Mouse (Mus musculus) kidney, embryonic 14.5 days (tissue): Measurements from ENCODE around the gene Zdhhc1. TPM values are rescaled to one million over a fixed set of nuclear protein-coding genes. Genes with fewer than 3 reads are reported as not detected.

ENCODE experiments used
- ATAC-seq: fragments of 200-750 bp; cut with Nextera tagmentation; 2 replicates; pipeline ENCODE4 v1.8.0; 2017; ENCODE audit warnings: moderate number of reproducible peaks, mild to moderate bottlenecking, moderate TSS enrichment, moderate library complexity; ENCODE audit not compliant: low FRiP score, low TSS enrichment
- H3K27ac ChIP-seq: fragments of 300-500 bp; sonication (generic); 2 replicates; pipeline ENCODE4 v1.5.1; 2014; ENCODE audit warnings: low read depth, mild to moderate bottlenecking, low read length, moderate library complexity, mixed read lengths
- H3K27me3 ChIP-seq: fragments of 300-500 bp; sonication (generic); 2 replicates; pipeline ENCODE4 v1.6.1; 2014; ENCODE audit warnings: mild to moderate bottlenecking, low read length; ENCODE audit not compliant: control insufficient read depth, insufficient read depth
- H3K36me3 ChIP-seq: fragments of 300-500 bp; sonication (generic); 2 replicates; pipeline ENCODE4 v1.6.1; 2014; ENCODE audit warnings: low read length, mixed read lengths; ENCODE audit not compliant: control insufficient read depth, insufficient read depth
- H3K4me1 ChIP-seq: fragments of 300-500 bp; sonication (generic); 2 replicates; pipeline ENCODE4 v1.6.1; 2014; ENCODE audit warnings: low read length, mixed read lengths; ENCODE audit not compliant: control insufficient read depth, insufficient read depth
- H3K4me2 ChIP-seq: fragments of 300-500 bp; sonication (generic); replicated peaks from 2 replicates; pipeline ENCODE4 v1.6.1; 2014; ENCODE audit warnings: low read depth, mild to moderate bottlenecking, low read length
- H3K4me3 ChIP-seq: fragments of 300-500 bp; sonication (generic); 2 replicates; pipeline ENCODE4 v1.5.1; 2014; ENCODE audit warnings: mild to moderate bottlenecking, low read length
- H3K9ac ChIP-seq: fragments of 300-500 bp; sonication (generic); 2 replicates; pipeline ENCODE4 v1.6.1; 2014; ENCODE audit warnings: low read depth, mild to moderate bottlenecking, low read length, moderate library complexity
- H3K9me3 ChIP-seq: fragments of 300-500 bp; sonication (generic); 2 replicates; pipeline ENCODE4 v1.6.1; 2016; ENCODE audit warnings: low read length; ENCODE audit not compliant: control insufficient read depth
- WGBS: fragments of 180-500 bp; shearing (Covaris S2); extraction: QIAGEN DNeasy Blood & Tissue Kit; methylation state at CpG from one replicate; pipeline ENCODE4 v1.1.7; 2014; 5-methylcytosine and 5-hydroxymethylcytosine counted together
- polyA plus RNA-seq: library from polyadenylated mRNA; unstranded; fragments of >200 nt; fragmentation: Nextera tagmentation; extraction: Ambion mirVana; gene quantifications from 2 replicates; pipeline ENCODE4 v1.2.1, GENCODE M21; 2014

The Zdhhc1 gene
- polyA plus RNA-seq, 1 experiment from 2014 or later, result 37.3 TPM

DNA sequence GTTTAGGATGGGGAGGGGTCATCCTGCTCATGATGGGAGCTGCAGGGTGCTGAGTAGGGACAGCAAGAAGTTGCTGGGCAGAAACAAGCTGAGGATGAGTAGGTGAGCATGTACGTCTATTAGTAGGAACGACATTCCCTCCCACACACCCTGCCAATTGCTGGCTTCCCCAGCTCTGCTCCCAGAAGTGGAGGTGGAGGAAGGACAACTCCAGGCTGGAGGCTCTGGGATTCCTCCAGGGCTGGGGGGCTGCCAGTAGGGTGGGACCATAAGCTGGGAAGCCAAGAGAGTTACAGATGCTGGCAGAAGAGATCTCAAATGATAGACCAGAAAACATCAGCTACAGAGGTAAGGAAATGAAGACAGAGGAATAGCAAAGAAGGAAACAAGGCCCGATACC is 39.8 kb upstream of the Zdhhc1 start:
- Histone ChIP-seq H3K4me1 (peaks cover 8% of the 10 kb centered on the region), H3K36me3 (peaks cover 31% of the 10 kb centered on the region), H3K27me3 (no peaks in the 10 kb centered on the region), H3K27ac (no peak overlapping the region), H3K9ac (no peak overlapping the region), H3K4me2 (no peak overlapping the region), H3K4me3 (no peak overlapping the region), H3K9me3 (no peaks in the 10 kb centered on the region)
- WGBS, result 77% methylated on average over 3 of the region's 3 CpGs
- no peak for ATAC-seq

DNA sequence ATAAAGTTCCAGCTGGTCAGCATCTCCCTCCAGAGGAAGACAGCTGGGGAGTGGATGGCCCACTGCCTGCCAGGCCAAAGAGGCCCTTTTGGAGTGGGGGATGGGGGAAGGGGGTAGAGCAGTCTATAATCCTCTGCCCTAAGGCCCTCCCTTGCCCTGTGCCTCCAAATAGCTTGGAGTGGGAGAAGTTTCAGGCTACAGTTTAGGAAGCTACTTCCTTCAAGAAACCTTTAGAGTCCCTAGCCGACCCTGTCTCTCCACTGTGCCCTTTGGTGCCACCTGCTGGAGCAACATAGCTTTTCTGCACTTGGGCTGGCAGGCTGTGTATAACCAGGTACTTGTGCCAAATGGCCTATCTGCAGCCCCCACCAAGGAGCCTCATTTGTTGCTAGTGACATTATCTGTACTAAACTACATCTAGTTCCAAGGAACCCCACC is 37.2 kb upstream of the Zdhhc1 start:
- H3K4me2 ChIP-seq, result no peak overlapping the region
- peaks cover 27% of the 10 kb centered on the region for H3K36me3 ChIP-seq
- H3K9ac ChIP-seq, result peak overlapping the region; percentile 20
- ATAC-seq, result peak; percentile 82
- H3K4me1 ChIP-seq, result peaks cover 16% of the 10 kb centered on the region
- 0% methylated on average over 1 of the region's 1 CpGs for WGBS
- H3K27ac ChIP-seq, result peak overlapping the region; percentile 71
- no peaks in the 10 kb centered on the region for H3K9me3 ChIP-seq
- H3K4me3 ChIP-seq, result no peak overlapping the region
- no peaks in the 10 kb centered on the region for H3K27me3 ChIP-seq

DNA sequence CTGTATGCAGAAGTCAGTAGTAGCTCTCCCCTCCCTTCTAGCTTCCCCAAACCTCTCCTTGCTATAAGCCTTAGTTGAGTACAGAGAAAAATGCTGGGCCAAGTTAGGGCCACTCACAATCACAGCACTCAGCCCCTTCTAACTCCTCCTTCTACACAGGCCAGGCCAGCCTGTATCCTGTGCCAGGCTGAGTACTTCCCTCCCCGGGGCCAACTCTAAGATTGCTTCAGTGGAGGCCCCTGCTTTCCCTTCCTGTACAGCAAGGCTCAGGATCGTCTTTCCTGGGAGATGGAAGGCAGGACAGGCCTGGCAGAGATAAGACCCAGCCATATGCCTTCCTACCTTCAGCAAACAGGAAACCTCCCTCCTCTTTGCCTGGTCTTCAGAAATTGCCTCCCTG is 36.7 kb upstream of the Zdhhc1 start:
- H3K27ac ChIP-seq, result peak overlapping the region; percentile 71

DNA sequence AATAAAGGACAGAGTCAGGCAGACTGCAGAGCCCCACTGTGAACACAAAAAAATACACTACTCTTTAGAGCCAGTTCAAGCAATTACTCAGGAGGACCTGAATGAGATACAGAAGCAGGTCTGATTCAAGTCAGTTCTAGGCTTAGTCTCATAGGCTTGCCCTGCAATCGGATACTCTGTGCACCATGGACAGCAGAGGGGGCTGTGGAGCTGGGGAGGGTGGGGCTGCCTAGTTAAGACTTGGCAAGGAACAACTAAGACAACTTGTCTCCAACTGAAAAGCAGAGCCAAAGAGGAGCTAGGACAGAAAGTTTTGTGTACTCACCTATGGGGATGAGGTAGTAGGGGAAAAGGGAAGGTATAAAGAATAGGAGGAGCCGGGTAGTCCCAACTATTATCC is 35.1 kb upstream of the Zdhhc1 start:
- H3K36me3 ChIP-seq, result peaks cover 11% of the 10 kb centered on the region; the same call in 1 of the 2 replicates
- WGBS, result 71% methylated on average over 2 of the region's 2 CpGs

More for the DNA sequence above, 36.7 kb upstream of the Zdhhc1 start:
- H3K9ac ChIP-seq, result peak overlapping the region; percentile 20
- WGBS, result 9% methylated on average over 2 of the region's 2 CpGs
- peaks cover 25% of the 10 kb centered on the region for H3K36me3 ChIP-seq
- H3K4me1 ChIP-seq, result peaks cover 21% of the 10 kb centered on the region
- H3K4me3 ChIP-seq, result no peak overlapping the region
- H3K9me3 ChIP-seq, result no peaks in the 10 kb centered on the region
- H3K4me2 ChIP-seq, result no peak overlapping the region
- no peaks in the 10 kb centered on the region for H3K27me3 ChIP-seq
- ATAC-seq, result peak; percentile 58; the same call in 1 of the 2 replicates

DNA sequence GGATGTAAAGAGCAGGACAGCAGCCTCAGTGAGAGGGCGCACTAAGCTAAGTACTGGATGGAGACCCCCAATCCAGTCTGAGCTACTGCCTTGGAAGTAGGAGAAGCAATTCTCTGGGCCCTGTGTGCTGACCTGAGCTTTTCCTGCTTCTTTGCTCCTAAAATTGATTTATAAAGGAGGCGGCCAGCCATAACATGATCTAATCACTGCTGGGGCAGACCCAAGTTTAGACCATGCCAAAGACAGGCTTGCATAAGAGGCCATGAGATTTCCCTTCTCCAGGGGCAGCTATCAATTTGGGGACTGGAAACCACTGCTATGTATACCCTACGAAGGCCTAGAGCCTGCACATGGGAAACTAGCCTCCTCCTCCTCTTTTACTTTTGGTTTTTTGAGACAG is 32.6 kb upstream of the Zdhhc1 start:
- Histone ChIP-seq H3K4me2 (no peak overlapping the region), H3K9ac (no peak overlapping the region), H3K27me3 (no peaks in the 10 kb centered on the region), H3K36me3 (peaks cover 15% of the 10 kb centered on the region), H3K9me3 (no peaks in the 10 kb centered on the region), H3K4me3 (no peak overlapping the region), H3K4me1 (peaks cover 21% of the 10 kb centered on the region), H3K27ac (no peak overlapping the region)
- whole genome bisulfite sequencing, result 52% methylated on average over 3 of the region's 3 CpGs
- ATAC-seq, result no peak

More for the DNA sequence above, 35.1 kb upstream of the Zdhhc1 start:
- Histone ChIP-seq H3K4me2 (no peak overlapping the region), H3K27ac (no peak overlapping the region), H3K9ac (no peak overlapping the region), H3K4me3 (no peak overlapping the region), H3K4me1 (peaks cover 21% of the 10 kb centered on the region), H3K27me3 (no peaks in the 10 kb centered on the region), H3K9me3 (no peaks in the 10 kb centered on the region)
- ATAC-seq, result no peak

DNA sequence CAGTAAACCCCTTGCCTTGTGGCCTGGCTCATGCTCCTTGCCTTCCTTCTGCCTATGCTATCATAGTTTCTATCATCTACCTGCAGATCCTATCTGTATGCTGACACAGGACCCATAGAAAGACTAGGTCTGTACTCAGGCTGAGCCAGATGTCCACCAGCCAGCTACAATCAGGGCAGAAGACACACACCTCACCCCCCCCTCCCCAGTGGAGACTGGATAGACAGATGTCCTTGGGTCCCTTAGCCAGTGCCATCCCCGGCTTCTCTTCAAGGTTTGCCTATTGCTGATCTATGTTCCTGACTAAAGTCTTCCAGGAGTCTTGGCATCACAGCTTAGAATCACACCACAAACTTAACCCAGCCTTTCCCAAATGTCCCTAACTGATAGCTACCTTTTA is 31.5 kb upstream of the Zdhhc1 start:
- no peak for ATAC-seq
- Histone ChIP-seq H3K27me3 (no peaks in the 10 kb centered on the region), H3K9me3 (no peaks in the 10 kb centered on the region), H3K9ac (no peak overlapping the region), H3K27ac (no peak overlapping the region), H3K4me2 (no peak overlapping the region), H3K4me3 (no peak overlapping the region), H3K4me1 (peaks cover 13% of the 10 kb centered on the region), H3K36me3 (peaks cover 23% of the 10 kb centered on the region)
- WGBS, result 93% methylated on average over 1 of the region's 1 CpGs

DNA sequence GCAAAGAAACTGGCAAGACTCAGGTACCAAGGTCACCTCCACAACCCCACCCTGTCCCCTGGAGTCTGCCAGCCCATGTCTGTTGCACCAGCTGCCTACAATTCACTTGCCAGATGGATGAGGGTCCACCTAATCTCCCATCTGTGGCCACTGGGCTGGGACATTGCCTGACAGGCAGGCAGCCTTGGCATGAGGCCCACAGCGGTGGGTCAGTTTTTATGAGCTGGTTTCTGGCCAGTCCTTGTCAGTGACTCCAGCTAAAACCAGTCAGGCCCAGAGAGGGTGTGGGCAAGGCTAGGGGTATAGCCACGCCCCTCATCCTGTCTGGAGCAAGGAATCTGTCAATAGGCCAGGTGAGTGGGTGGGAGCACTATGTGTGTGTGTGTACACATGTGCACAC is 30.4 kb upstream of the Zdhhc1 start:
- 0 out of 2 replicates have a peak, but pooled peaks have one; percentile 16 for ATAC-seq
- Histone ChIP-seq H3K4me2 (no peak overlapping the region), H3K27me3 (no peaks in the 10 kb centered on the region), H3K9me3 (no peaks in the 10 kb centered on the region), H3K4me1 (peaks cover 21% of the 10 kb centered on the region), H3K4me3 (no peak overlapping the region), H3K27ac (no peak overlapping the region), H3K9ac (no peak overlapping the region), H3K36me3 (peaks cover 32% of the 10 kb centered on the region)
- WGBS, result 68% methylated on average over 2 of the region's 2 CpGs

DNA sequence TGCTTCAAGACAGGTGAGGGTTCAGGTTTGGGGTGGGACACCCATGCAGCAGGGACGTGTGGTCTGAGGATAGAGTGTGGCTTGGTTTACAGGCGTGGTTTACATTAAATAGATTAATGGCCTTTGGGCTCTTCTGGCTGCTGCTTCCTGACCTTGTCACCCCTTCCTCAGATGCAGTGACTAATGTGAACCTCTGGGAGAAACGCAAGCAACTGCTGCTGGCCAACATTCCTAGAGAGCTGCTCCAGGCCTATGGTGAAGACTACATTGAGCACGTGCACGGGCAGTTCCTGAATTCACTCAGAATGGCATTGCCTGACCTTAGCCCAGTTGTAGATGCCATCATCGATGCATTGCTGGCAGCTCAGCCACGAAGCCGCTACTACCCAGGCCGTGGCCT is 26.2 kb upstream of the Zdhhc1 start:
- H3K36me3 ChIP-seq, result peaks cover 27% of the 10 kb centered on the region

DNA sequence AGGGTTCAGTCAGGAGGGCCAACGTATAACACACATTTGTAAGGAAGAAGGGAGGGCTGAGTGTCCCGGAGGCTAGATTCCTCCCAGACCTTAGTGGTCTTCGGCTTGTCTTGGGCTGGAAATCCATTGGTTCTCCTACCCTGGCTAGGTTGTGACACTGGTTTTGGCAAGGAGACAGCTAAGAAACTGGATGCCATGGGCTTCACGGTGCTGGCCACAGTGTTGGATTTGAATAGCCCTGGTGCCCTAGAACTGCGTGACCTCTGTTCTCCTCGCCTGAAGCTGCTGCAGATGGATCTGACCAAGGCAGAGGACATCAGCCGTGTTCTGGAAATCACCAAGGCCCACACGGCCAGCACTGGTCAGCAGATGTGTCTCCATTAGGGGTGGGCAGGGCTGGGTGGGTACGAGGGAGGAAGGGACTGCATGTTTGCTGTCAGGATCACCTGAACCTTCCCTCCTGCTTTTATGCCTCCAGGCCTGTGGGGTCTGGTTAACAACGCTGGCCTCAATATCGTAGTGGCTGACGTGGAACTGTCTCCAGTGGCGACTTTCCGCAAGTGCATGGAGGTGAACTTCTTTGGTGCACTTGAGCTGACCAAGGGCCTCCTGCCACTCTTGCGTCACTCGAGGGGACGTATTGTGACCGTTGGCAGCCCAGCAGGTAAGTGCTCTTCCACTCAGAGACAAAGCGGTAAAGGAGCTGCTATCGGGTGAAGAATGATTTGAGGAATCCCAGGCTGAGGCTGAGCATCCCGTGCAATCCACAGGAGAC is 25.5 kb upstream of the Zdhhc1 start:
- H3K4me3 ChIP-seq, result no peak overlapping the region
- H3K4me2 ChIP-seq, result no peak overlapping the region

More for the DNA sequence above, 26.2 kb upstream of the Zdhhc1 start:
- H3K4me3 ChIP-seq, result no peak overlapping the region
- no peak overlapping the region for H3K4me2 ChIP-seq
- ATAC-seq, result no peak
- no peaks in the 10 kb centered on the region for H3K27me3 ChIP-seq
- H3K9me3 ChIP-seq, result no peaks in the 10 kb centered on the region
- H3K27ac ChIP-seq, result no peak overlapping the region
- no peak overlapping the region for H3K9ac ChIP-seq
- 37% methylated on average over 9 of the region's 9 CpGs for WGBS
- peaks cover 38% of the 10 kb centered on the region for H3K4me1 ChIP-seq

More for the DNA sequence above, 25.5 kb upstream of the Zdhhc1 start:
- Histone ChIP-seq H3K27me3 (no peaks in the 10 kb centered on the region), H3K36me3 (peaks cover 27% of the 10 kb centered on the region), H3K9ac (no peak overlapping the region), H3K4me1 (peaks cover 45% of the 10 kb centered on the region), H3K27ac (peak overlapping the region; percentile 42; the same call in 1 of the 2 replicates), H3K9me3 (no peaks in the 10 kb centered on the region)
- WGBS, result 75% methylated on average over 21 of the region's 21 CpGs
- no peak for ATAC-seq
